Mouse (Mus musculus) intestine, embryonic 16.5 days (tissue): Measurements from ENCODE around the gene Zdhhc4. TPM values are rescaled to one million over a fixed set of nuclear protein-coding genes. Genes with fewer than 3 reads are reported as not detected.

Experiments
- ATAC-seq: fragments of 200-750 bp; cut with Nextera tagmentation; 2 replicates; pipeline ENCODE4 v1.8.0; 2017; ENCODE audit warnings: moderate TSS enrichment, moderate library complexity
- H3K27ac ChIP-seq: fragments of 300-500 bp; sonication (generic); 2 replicates; pipeline ENCODE4 v1.5.1; 2014; ENCODE audit warnings: mild to moderate bottlenecking, low read length
- H3K27me3 ChIP-seq: fragments of 300-500 bp; sonication (generic); replicated peaks from 2 replicates; pipeline ENCODE4 v1.6.1; 2014; ENCODE audit warnings: low read length, control low read depth, mixed read lengths; ENCODE audit not compliant: control insufficient read depth, insufficient read depth
- H3K36me3 ChIP-seq: fragments of 300-500 bp; sonication (generic); 2 replicates; pipeline ENCODE4 v1.6.1; 2014; ENCODE audit warnings: low read length, control low read depth; ENCODE audit not compliant: control insufficient read depth, insufficient read depth
- H3K4me1 ChIP-seq: fragments of 300-500 bp; sonication (generic); 2 replicates; pipeline ENCODE4 v1.6.1; 2014; ENCODE audit warnings: low read length, control low read depth, mixed read lengths; ENCODE audit not compliant: control insufficient read depth, insufficient read depth
- H3K4me2 ChIP-seq: fragments of 300-500 bp; sonication (generic); 2 replicates; pipeline ENCODE4 v1.6.1; 2014; ENCODE audit warnings: low read depth, low read length, control low read depth
- H3K4me3 ChIP-seq: fragments of 300-500 bp; sonication (generic); 2 replicates; pipeline ENCODE4 v1.5.1; 2014; ENCODE audit warnings: mild to moderate bottlenecking, low read length
- H3K9ac ChIP-seq: fragments of 300-500 bp; sonication (generic); 2 replicates; pipeline ENCODE4 v1.6.1; 2014; ENCODE audit warnings: low read depth, low read length
- H3K9me3 ChIP-seq: fragments of 300-500 bp; sonication (generic); 2 replicates; pipeline ENCODE4 v1.6.1; 2016; ENCODE audit warnings: low read length, control low read depth; ENCODE audit not compliant: control insufficient read depth
- WGBS: fragments of 180-500 bp; shearing (Covaris S2); extraction: QIAGEN DNeasy Blood & Tissue Kit; methylation state at CpG from one replicate; pipeline ENCODE4 v1.1.7; 2014; 5-methylcytosine and 5-hydroxymethylcytosine counted together
- polyA plus RNA-seq: library from polyadenylated mRNA; unstranded; fragments of >200 nt; fragmentation: Nextera tagmentation; extraction: Ambion mirVana; gene quantifications from 2 replicates; pipeline ENCODE4 v1.2.1, GENCODE M21; 2015

Zdhhc4 gene
- polyA plus RNA-seq, 1 experiment from 2014 or later, result 66.0 TPM

GRCm38 (mm10) chr5:143363678-143364615, 34.9 kb upstream of the Zdhhc4 start:
- Histone ChIP-seq H3K4me3 (peak overlapping the region; percentile 51), H3K9me3 (no peaks in the 10 kb centered on the region), H3K4me1 (peaks cover 5% of the 10 kb centered on the region; the same call in 1 of the 2 replicates), H3K36me3 (no peaks in the 10 kb centered on the region), H3K27me3 (peaks cover 33% of the 10 kb centered on the region), H3K27ac (no peak overlapping the region), H3K4me2 (peak overlapping the region; percentile 83), H3K9ac (peak overlapping the region; percentile 64)
- peak; percentile 56; the same call in 1 of the 2 replicates for ATAC-seq
- WGBS, result 1% methylated on average over 47 of the region's 47 CpGs

GRCm38 (mm10) chr5:143361428-143361827, 32.4 kb upstream of the Zdhhc4 start:
- H3K27ac ChIP-seq, result no peak overlapping the region
- 61% methylated on average over 7 of the region's 7 CpGs for WGBS
- no peak overlapping the region for H3K4me3 ChIP-seq
- no peak overlapping the region for H3K9ac ChIP-seq
- no peak for ATAC-seq
- peaks cover 5% of the 10 kb centered on the region; the same call in 1 of the 2 replicates for H3K4me1 ChIP-seq
- H3K4me2 ChIP-seq, result no peak overlapping the region
- peaks cover 23% of the 10 kb centered on the region for H3K27me3 ChIP-seq
- no peaks in the 10 kb centered on the region for H3K36me3 ChIP-seq
- no peaks in the 10 kb centered on the region for H3K9me3 ChIP-seq

GRCm38 (mm10) chr5:143360000-143360399, 30.9 kb upstream of the Zdhhc4 start:
- Histone ChIP-seq H3K4me1 (peaks cover 5% of the 10 kb centered on the region; the same call in 1 of the 2 replicates), H3K4me3 (no peak overlapping the region), H3K9ac (no peak overlapping the region), H3K4me2 (no peak overlapping the region), H3K27ac (no peak overlapping the region), H3K9me3 (no peaks in the 10 kb centered on the region), H3K36me3 (no peaks in the 10 kb centered on the region), H3K27me3 (peaks cover 22% of the 10 kb centered on the region)
- ATAC-seq, result no peak
- WGBS, result 65% methylated on average over 5 of the region's 5 CpGs

- WGBS, result 38% methylated on average over 7 of the region's 7 CpGs
- H3K4me2 ChIP-seq, result no peak overlapping the region
- H3K27me3 ChIP-seq, result peaks cover 19% of the 10 kb centered on the region
- no peak for ATAC-seq
- H3K27ac ChIP-seq, result no peak overlapping the region
- H3K9me3 ChIP-seq, result no peaks in the 10 kb centered on the region
- H3K4me1 ChIP-seq, result peaks cover under 1% of the 10 kb centered on the region; the same call in 1 of the 2 replicates
- H3K36me3 ChIP-seq, result no peaks in the 10 kb centered on the region
- no peak overlapping the region for H3K4me3 ChIP-seq
- H3K9ac ChIP-seq, result no peak overlapping the region
Observed at GRCm38 (mm10) chr5:143359263-143359662, 30.2 kb upstream of the Zdhhc4 start.

GRCm38 (mm10) chr5:143357564-143357963, 28.5 kb upstream of the Zdhhc4 start:
- peaks cover 16% of the 10 kb centered on the region for H3K27me3 ChIP-seq
- no peak for ATAC-seq
- H3K4me1 ChIP-seq, result no peaks in the 10 kb centered on the region
- H3K4me2 ChIP-seq, result peak overlapping the region; percentile 4; the same call in 1 of the 2 replicates
- H3K27ac ChIP-seq, result no peak overlapping the region
- no peaks in the 10 kb centered on the region for H3K36me3 ChIP-seq
- no peak overlapping the region for H3K4me3 ChIP-seq
- no peak overlapping the region for H3K9ac ChIP-seq
- WGBS, result 6% methylated on average over 28 of the region's 28 CpGs
- no peaks in the 10 kb centered on the region for H3K9me3 ChIP-seq

GRCm38 (mm10) chr5:143356686-143357388, 27.8 kb upstream of the Zdhhc4 start, which contains the start of gene Grid2ip:
Gene Grid2ip, plus strand, starts transcription at chr5:143357338.
- ATAC-seq, result no peak
- no peak within 1 kb of the TSS for H3K27ac ChIP-seq
- WGBS, result 19% methylated on average over 17 of the region's 17 CpGs
- no peaks in the 10 kb centered on the region for H3K9me3 ChIP-seq
- H3K4me1 ChIP-seq, result no peaks in the 10 kb centered on the region
- H3K9ac ChIP-seq, result no peak within 1 kb of the TSS
- H3K4me2 ChIP-seq, result peak within 1 kb of the TSS; percentile 4; the same call in 1 of the 2 replicates
- peaks cover 13% of the 10 kb centered on the region; the same call in 1 of the 2 replicates for H3K27me3 ChIP-seq
- H3K4me3 ChIP-seq, result no peak within 1 kb of the TSS
- H3K36me3 ChIP-seq, result no peaks in the 10 kb centered on the region

GRCm38 (mm10) chr5:143356017-143356416, 27.0 kb upstream of the Zdhhc4 start:
- Histone ChIP-seq H3K9me3 (no peaks in the 10 kb centered on the region), H3K27me3 (peaks cover 13% of the 10 kb centered on the region; the same call in 1 of the 2 replicates), H3K9ac (no peak overlapping the region), H3K4me2 (no peak overlapping the region), H3K36me3 (no peaks in the 10 kb centered on the region), H3K4me3 (no peak overlapping the region), H3K4me1 (no peaks in the 10 kb centered on the region), H3K27ac (no peak overlapping the region)
- no peak for ATAC-seq
- WGBS, result 41% methylated on average over 5 of the region's 5 CpGs

- WGBS, result 68% methylated on average over 8 of the region's 8 CpGs
- ATAC-seq, result no peak
- Histone ChIP-seq H3K4me3 (no peak overlapping the region), H3K9me3 (peaks cover 3% of the 10 kb centered on the region; the same call in 1 of the 2 replicates), H3K9ac (no peak overlapping the region), H3K4me2 (no peak overlapping the region), H3K4me1 (no peaks in the 10 kb centered on the region), H3K36me3 (no peaks in the 10 kb centered on the region), H3K27ac (no peak overlapping the region), H3K27me3 (no peaks in the 10 kb centered on the region)
Observed at GRCm38 (mm10) chr5:143346367-143346766, 17.3 kb upstream of the Zdhhc4 start.

- no peak overlapping the region for H3K4me3 ChIP-seq
- H3K27me3 ChIP-seq, result no peaks in the 10 kb centered on the region
- no peak overlapping the region for H3K9ac ChIP-seq
- no peak overlapping the region for H3K4me2 ChIP-seq
- ATAC-seq, result no peak
- no peaks in the 10 kb centered on the region for H3K4me1 ChIP-seq
- no peaks in the 10 kb centered on the region for H3K36me3 ChIP-seq
- H3K27ac ChIP-seq, result no peak overlapping the region
- WGBS, result 44% methylated on average over 6 of the region's 6 CpGs
- H3K9me3 ChIP-seq, result no peaks in the 10 kb centered on the region
Observed at GRCm38 (mm10) chr5:143339603-143340002, 10.5 kb upstream of the Zdhhc4 start.
